Mouse (Mus musculus): Measurements from ENCODE around the gene Trib2. TPM values are rescaled to one million over a fixed set of nuclear protein-coding genes. Genes with fewer than 3 reads are reported as not detected.

Gene Trib2
- polyA plus RNA-seq, 1 experiment from 2014 or later, result 63.7 TPM

DNA sequence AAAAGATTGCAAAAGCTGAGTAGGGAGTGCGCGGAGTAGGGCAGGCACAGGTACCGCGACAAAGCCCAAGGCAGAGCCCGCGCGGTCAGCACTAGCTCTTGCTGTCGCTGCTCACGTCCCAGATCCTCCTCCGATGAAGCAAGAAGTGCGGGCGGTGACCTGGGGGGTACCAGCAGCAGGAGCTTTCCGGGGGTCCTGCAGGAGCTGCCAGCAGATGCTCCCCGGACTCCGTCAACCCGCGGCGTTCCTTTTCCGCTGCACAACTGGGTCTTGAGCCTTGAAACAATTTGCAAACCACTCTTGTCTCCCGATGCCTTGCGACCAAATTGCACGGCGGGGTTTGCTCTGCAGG lies 492 bp downstream of the Trib2 start:
- peak; percentile 96 for DNase-seq (ENCODE audit: low spot score, missing footprints)
- H3K9me3 ChIP-seq (ENCODE audit: control insufficient read depth, low read length), result no peaks in the 10 kb centered on the region
- peak overlapping the region; percentile 92 for H3K9ac ChIP-seq (ENCODE audit: low read length)
- H3K27me3 ChIP-seq (ENCODE audit: control insufficient read depth, insufficient read depth, low read length), result no peaks in the 10 kb centered on the region
- WGBS, result under 1% methylated on average over 23 of the region's 23 CpGs
- peaks cover 18% of the 10 kb centered on the region for H3K4me1 ChIP-seq (ENCODE audit: control insufficient read depth, insufficient read depth, low read length)
- peak overlapping the region; percentile 58 for H3K4me3 ChIP-seq (ENCODE audit: low read depth, low read length)
- peak overlapping the region; percentile 67 for H3K4me2 ChIP-seq
- peak overlapping the region; percentile 89 for H3K27ac ChIP-seq (ENCODE audit: low read depth, low read length)
- H3K36me3 ChIP-seq (ENCODE audit: control insufficient read depth, insufficient read depth, low read length), result no peaks in the 10 kb centered on the region
- peak; percentile 28 for ATAC-seq (ENCODE audit: low FRiP score)

DNA sequence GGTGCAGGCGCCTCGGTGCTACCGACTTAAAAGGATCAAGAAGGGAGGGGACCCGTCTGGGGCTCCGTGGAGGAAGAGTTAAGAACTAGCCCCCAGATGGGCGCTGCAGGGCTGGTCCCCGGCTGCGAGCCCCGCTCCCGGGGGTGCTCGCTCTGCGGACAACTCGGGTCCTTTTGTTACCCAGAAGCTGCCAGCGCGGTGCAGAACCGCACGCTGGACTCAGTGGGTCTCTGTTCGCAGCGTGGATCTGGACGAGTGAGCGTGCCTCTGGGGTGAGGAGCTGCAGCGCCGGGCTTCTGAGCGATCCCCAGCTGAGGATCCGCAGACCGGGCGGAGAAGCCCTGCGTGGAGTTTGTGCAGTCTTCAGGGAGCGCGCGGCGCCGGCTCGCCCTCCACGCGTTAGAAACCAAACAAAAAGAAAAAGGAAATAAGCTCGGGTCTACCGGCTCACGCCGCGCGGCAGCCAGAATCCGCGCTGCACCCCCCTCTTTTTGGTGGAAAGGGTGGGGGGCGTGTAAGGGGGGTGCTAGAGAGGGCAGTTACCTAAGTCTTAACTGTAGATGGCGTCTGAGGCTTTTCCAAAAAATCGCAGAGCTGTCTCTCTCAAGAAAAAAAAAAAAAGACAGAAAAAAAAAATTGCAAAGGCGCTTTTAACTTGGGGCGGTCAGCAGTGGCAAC lies 1.0 kb downstream of the Trib2 start:
- WGBS, result under 1% methylated on average over 47 of the region's 49 CpGs
- peak; percentile 97 for DNase-seq (ENCODE audit: low spot score, missing footprints)

DNA sequence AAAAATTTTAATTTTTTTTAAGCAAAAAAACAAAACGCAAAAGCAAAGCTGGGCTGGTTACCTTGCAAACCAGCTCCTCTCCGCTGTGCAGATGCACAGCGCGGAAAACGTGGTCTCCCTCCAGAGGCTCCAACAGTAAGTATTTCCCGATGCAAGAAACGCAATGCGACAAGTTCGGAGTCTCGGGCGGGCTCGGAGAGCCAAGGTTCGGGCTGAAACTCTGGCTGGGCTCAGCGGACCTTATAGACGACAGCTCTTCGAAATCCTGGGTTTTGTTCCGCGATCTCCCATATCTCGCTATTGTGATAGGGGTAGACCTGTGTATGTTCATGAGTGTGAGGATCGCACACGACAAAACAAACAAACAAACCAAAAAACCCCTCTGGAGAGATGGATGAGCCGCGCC lies 1.5 kb downstream of the Trib2 start:
- Histone ChIP-seq H3K36me3 (ENCODE audit: control insufficient read depth, insufficient read depth, low read length) (no peaks in the 10 kb centered on the region), H3K4me2 (peak overlapping the region; percentile 67), H3K27ac (ENCODE audit: low read depth, low read length) (peak overlapping the region; percentile 89), H3K4me1 (ENCODE audit: control insufficient read depth, insufficient read depth, low read length) (peaks cover 24% of the 10 kb centered on the region), H3K27me3 (ENCODE audit: control insufficient read depth, insufficient read depth, low read length) (no peaks in the 10 kb centered on the region), H3K9me3 (ENCODE audit: control insufficient read depth, low read length) (no peaks in the 10 kb centered on the region), H3K4me3 (ENCODE audit: low read depth, low read length) (peak overlapping the region; percentile 58), H3K9ac (ENCODE audit: low read length) (peak overlapping the region; percentile 92)
- no peak for ATAC-seq (ENCODE audit: low FRiP score)
- whole genome bisulfite sequencing, result under 1% methylated on average over 23 of the region's 23 CpGs
- DNase-seq (ENCODE audit: low spot score, missing footprints), result peak; percentile 97

More for the DNA sequence above, 1.0 kb downstream of the Trib2 start:
- H3K36me3 ChIP-seq (ENCODE audit: control insufficient read depth, insufficient read depth, low read length), result no peaks in the 10 kb centered on the region
- peak overlapping the region; percentile 92 for H3K9ac ChIP-seq (ENCODE audit: low read length)
- peak overlapping the region; percentile 67 for H3K4me2 ChIP-seq
- H3K27ac ChIP-seq (ENCODE audit: low read depth, low read length), result peak overlapping the region; percentile 89
- H3K4me3 ChIP-seq (ENCODE audit: low read depth, low read length), result peak overlapping the region; percentile 58
- H3K9me3 ChIP-seq (ENCODE audit: control insufficient read depth, low read length), result no peaks in the 10 kb centered on the region
- peak; percentile 45 for ATAC-seq (ENCODE audit: low FRiP score)
- H3K4me1 ChIP-seq (ENCODE audit: control insufficient read depth, insufficient read depth, low read length), result peaks cover 23% of the 10 kb centered on the region
- H3K27me3 ChIP-seq (ENCODE audit: control insufficient read depth, insufficient read depth, low read length), result no peaks in the 10 kb centered on the region

DNA sequence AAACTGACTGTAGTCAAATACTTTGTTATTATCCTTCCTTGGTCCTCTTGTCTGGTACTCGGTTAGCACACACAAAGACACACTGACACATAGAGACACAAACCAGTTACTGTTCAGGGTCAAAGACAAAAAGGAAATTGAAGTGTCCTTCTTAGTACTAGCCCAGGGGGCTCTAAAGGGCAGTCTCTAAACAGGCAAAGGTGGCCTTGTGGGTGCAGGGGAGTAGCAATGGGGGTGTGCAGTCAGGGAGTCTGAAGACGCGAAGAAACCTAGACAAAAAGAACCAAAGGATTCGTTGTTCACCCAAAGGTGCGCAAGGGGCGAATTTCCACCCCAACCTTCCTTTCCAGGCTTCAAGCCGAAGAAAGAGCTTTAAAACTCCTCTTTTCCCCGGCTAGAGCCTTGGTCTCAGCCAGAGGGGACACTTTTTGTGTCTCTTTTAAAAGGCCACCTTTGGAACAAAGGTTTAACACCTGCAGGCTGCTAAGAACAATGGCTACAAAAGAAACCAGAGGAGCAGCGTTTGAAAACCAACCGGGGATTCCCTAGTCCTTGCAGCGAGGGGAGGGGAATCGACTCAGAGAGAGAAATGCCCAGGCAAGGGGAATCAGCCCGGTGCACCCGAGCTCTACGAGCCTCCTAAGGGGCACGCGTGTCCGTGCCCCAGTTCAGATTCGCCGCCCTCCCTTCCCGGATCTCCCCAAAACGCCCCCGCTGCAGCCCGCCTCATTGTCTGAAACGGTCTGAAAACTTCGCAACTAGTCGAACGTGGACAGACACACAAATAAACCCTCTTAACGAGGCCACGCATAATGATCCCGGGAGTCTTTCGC lies 2.3 kb downstream of the Trib2 start:
- peak overlapping the region; percentile 92 for H3K9ac ChIP-seq (ENCODE audit: low read length)
- ATAC-seq (ENCODE audit: low FRiP score) (no peak), DNase-seq (ENCODE audit: low spot score, missing footprints) (peak; percentile 95)
- peak overlapping the region; percentile 58 for H3K4me3 ChIP-seq (ENCODE audit: low read depth, low read length)
- peaks cover 2% of the 10 kb centered on the region for H3K36me3 ChIP-seq (ENCODE audit: control insufficient read depth, insufficient read depth, low read length)
- no peaks in the 10 kb centered on the region for H3K27me3 ChIP-seq (ENCODE audit: control insufficient read depth, insufficient read depth, low read length)
- WGBS, result 0% methylated on average over 32 of the region's 32 CpGs
- H3K27ac ChIP-seq (ENCODE audit: low read depth, low read length), result peak overlapping the region; percentile 68
- peaks cover 29% of the 10 kb centered on the region for H3K4me1 ChIP-seq (ENCODE audit: control insufficient read depth, insufficient read depth, low read length)
- peak overlapping the region; percentile 67 for H3K4me2 ChIP-seq
- no peaks in the 10 kb centered on the region for H3K9me3 ChIP-seq (ENCODE audit: control insufficient read depth, low read length)

DNA sequence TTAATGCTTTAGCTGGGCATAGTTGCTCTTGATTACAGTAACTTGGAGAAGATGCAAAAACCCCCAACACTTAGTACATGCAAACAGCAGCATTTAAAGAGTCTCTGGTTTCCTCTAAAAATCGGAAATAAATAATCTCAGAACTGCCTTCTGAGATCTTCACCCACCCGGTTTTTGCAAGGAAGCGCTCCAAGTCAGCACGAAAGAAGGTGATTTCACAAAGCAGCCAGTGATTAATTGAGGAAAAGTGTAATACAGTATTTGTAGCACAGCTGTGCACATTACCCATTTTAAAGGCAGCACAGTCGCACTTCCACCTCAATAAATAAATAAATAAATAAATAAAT lies 2.9 kb downstream of the Trib2 start:
- DNase-seq (ENCODE audit: low spot score, missing footprints) (peak; percentile 93), ATAC-seq (ENCODE audit: low FRiP score) (no peak)
- H3K4me1 ChIP-seq (ENCODE audit: control insufficient read depth, insufficient read depth, low read length), result peaks cover 29% of the 10 kb centered on the region
- no peaks in the 10 kb centered on the region for H3K27me3 ChIP-seq (ENCODE audit: control insufficient read depth, insufficient read depth, low read length)
- peak overlapping the region; percentile 58 for H3K4me3 ChIP-seq (ENCODE audit: low read depth, low read length)
- peaks cover 2% of the 10 kb centered on the region for H3K36me3 ChIP-seq (ENCODE audit: control insufficient read depth, insufficient read depth, low read length)
- peak overlapping the region; percentile 68; the same call in 1 of the 2 replicates for H3K27ac ChIP-seq (ENCODE audit: low read depth, low read length)
- H3K9me3 ChIP-seq (ENCODE audit: control insufficient read depth, low read length), result no peaks in the 10 kb centered on the region
- 9% methylated on average over 5 of the region's 5 CpGs for WGBS
- peak overlapping the region; percentile 67 for H3K4me2 ChIP-seq
- peak overlapping the region; percentile 92 for H3K9ac ChIP-seq (ENCODE audit: low read length)

DNA sequence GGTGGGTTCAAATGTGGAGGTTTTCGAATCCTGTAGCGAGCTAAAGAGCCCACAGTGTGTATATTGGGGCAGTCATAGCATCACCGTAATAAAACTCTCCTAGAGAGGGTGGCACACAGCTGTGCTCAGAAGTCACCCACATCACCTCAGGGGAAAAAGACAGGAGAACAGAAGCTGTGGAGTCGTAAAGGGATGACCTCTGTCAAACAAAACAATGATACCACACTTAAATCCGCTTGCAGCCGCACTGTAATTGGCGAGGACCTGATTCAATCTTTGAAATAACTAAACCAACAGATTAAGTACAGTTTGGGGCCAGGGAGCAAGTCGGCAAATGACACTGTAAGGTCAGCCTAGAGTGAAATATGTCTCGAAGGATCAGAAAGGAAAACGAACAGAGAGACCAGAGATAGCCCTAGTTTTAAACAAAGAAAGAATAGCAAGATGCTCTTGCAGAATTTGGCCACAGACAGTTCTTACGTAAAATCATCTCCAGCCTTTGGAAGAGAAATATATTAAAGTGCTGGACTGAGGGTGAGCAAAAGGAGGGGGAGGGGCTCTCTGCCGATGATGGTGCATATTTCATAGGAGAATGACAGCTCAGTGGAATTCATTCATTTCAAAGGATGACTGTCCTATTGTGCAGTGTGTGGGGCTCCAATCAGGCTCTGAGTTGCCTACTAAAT lies 3.4 kb downstream of the Trib2 start:
- 19% methylated on average over 12 of the region's 12 CpGs for WGBS
- Histone ChIP-seq H3K9me3 (ENCODE audit: control insufficient read depth, low read length) (no peaks in the 10 kb centered on the region), H3K4me3 (ENCODE audit: low read depth, low read length) (peak overlapping the region; percentile 58), H3K4me1 (ENCODE audit: control insufficient read depth, insufficient read depth, low read length) (peaks cover 29% of the 10 kb centered on the region), H3K27me3 (ENCODE audit: control insufficient read depth, insufficient read depth, low read length) (no peaks in the 10 kb centered on the region), H3K27ac (ENCODE audit: low read depth, low read length) (peak overlapping the region; percentile 68), H3K4me2 (peak overlapping the region; percentile 67), H3K36me3 (ENCODE audit: control insufficient read depth, insufficient read depth, low read length) (peaks cover 4% of the 10 kb centered on the region), H3K9ac (ENCODE audit: low read length) (peak overlapping the region; percentile 92)
- no peak for ATAC-seq (ENCODE audit: low FRiP score)
- peak; percentile 90 for DNase-seq (ENCODE audit: low spot score, missing footprints)

DNA sequence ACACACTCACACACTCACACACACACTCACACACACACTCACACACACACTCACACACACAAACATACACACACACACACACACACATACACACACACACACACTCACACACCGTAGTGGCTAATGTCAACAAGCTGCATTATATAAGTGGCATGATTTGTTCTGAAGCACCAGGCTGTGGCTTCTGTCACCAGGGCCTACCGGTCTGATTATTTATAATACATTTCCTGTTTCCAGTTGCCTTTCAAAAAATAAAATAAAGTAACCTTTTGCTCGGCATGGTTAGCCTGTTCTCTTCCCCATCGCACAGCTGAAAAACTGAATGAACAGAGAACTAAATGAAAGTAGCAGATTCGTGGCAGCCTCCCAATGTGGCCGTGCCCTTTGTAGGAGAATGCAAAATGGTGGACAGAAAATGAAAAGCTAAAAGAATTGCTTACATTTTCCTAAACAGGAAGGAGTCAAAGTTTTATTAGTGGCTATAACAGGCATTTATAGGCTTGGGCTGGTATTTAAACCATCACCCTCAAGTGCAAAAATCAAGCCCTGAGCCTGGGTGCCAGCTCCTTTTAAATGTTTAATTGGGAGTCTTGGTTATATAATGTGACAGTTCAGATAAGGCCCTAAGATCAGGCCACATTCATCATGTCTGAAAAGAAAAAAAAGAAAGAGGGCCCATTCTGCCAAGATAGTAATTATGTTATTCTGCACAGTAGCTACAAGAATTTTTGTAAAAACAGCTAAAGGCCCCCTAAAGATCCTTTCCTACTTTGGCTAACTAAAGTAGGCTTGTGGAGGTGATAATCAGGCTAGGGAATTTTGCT lies 4.4 kb downstream of the Trib2 start:
- ATAC-seq (ENCODE audit: low FRiP score) (no peak), DNase-seq (ENCODE audit: low spot score, missing footprints) (peak; percentile 88)
- H3K36me3 ChIP-seq (ENCODE audit: control insufficient read depth, insufficient read depth, low read length), result peaks cover 7% of the 10 kb centered on the region
- WGBS, result 63% methylated on average over 6 of the region's 6 CpGs
- no peaks in the 10 kb centered on the region for H3K9me3 ChIP-seq (ENCODE audit: control insufficient read depth, low read length)
- H3K27me3 ChIP-seq (ENCODE audit: control insufficient read depth, insufficient read depth, low read length), result no peaks in the 10 kb centered on the region
- peak overlapping the region; percentile 58 for H3K4me3 ChIP-seq (ENCODE audit: low read depth, low read length)
- peak overlapping the region; percentile 67 for H3K4me2 ChIP-seq
- H3K9ac ChIP-seq (ENCODE audit: low read length), result peak overlapping the region; percentile 92
- peak overlapping the region; percentile 35; the same call in 1 of the 2 replicates for H3K27ac ChIP-seq (ENCODE audit: low read depth, low read length)
- peaks cover 27% of the 10 kb centered on the region for H3K4me1 ChIP-seq (ENCODE audit: control insufficient read depth, insufficient read depth, low read length)

DNA sequence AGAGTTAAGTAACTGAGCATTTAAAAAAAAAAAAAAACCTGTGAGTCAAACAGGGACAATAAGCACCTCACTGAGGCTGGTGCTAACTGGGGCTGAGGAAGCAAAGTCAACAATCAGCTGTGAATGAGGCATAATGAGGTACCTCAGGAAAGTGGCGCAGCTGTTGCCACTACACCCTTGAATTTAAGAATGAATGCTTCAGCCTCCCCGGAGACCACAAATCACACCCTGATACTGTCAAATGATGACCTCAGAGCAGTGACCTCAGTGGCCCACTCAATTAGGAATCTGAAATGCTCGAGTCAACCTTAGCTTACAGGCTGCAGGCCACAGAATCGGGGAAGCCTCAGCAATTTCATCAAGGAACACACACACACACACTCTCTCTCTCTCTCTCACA lies 5.0 kb downstream of the Trib2 start:
- peak overlapping the region; percentile 67 for H3K4me2 ChIP-seq
- peak overlapping the region; percentile 16; the same call in 1 of the 2 replicates for H3K4me3 ChIP-seq (ENCODE audit: low read depth, low read length)
- peak overlapping the region; percentile 35; the same call in 1 of the 2 replicates for H3K27ac ChIP-seq (ENCODE audit: low read depth, low read length)
- peaks cover 24% of the 10 kb centered on the region for H3K4me1 ChIP-seq (ENCODE audit: control insufficient read depth, insufficient read depth, low read length)
- ATAC-seq (ENCODE audit: low FRiP score) (peak; percentile 31), DNase-seq (ENCODE audit: low spot score, missing footprints) (peak; percentile 94)
- H3K9me3 ChIP-seq (ENCODE audit: control insufficient read depth, low read length), result no peaks in the 10 kb centered on the region
- peak overlapping the region; percentile 36 for H3K9ac ChIP-seq (ENCODE audit: low read length)
- WGBS, result 19% methylated on average over 4 of the region's 4 CpGs
- no peaks in the 10 kb centered on the region for H3K27me3 ChIP-seq (ENCODE audit: control insufficient read depth, insufficient read depth, low read length)
- peaks cover 8% of the 10 kb centered on the region for H3K36me3 ChIP-seq (ENCODE audit: control insufficient read depth, insufficient read depth, low read length)
